Mouse (Mus musculus) bone marrow macrophage, adult 2 months (primary cell): Measurements from ENCODE around the gene Cnot1.

Source experiments
- CTCF ChIP-seq: IDR thresholded peaks from 2 replicates; pipeline ENCODE4 v1.5.1; 2012; ENCODE audit warnings: low read depth, mild to moderate bottlenecking, low read length, moderate library complexity
- POLR2A ChIP-seq: IDR thresholded peaks from 2 replicates; pipeline ENCODE4 v1.6.1; 2012; ENCODE audit warnings: mild to moderate bottlenecking, low read depth, low read length, borderline replicate concordance

- TF ChIP-seq POLR2A (no peak), CTCF (no peak)
Measured at GRCm38 (mm10) chr8:95727625-95728024, 79.6 kb downstream of the Cnot1 start.
